Mouse (Mus musculus) c-Kit-positive CD71-negative TER-119-negative erythroid progenitor cells, embryonic 14.5 days (primary cell): ENCODE data around the gene Gm20388.
"Not testable (repeated sequence)": the region's sequence is repeated elsewhere in the genome, so short reads cannot be mapped to it uniquely, and the experiment has no call there.

ENCODE experiments used
- DNase-seq: peaks from one replicate; pipeline ENCODE4 v3.0.0-alpha.2; 2013; ENCODE audit warnings: low read depth

The Gm20388 gene

DNA sequence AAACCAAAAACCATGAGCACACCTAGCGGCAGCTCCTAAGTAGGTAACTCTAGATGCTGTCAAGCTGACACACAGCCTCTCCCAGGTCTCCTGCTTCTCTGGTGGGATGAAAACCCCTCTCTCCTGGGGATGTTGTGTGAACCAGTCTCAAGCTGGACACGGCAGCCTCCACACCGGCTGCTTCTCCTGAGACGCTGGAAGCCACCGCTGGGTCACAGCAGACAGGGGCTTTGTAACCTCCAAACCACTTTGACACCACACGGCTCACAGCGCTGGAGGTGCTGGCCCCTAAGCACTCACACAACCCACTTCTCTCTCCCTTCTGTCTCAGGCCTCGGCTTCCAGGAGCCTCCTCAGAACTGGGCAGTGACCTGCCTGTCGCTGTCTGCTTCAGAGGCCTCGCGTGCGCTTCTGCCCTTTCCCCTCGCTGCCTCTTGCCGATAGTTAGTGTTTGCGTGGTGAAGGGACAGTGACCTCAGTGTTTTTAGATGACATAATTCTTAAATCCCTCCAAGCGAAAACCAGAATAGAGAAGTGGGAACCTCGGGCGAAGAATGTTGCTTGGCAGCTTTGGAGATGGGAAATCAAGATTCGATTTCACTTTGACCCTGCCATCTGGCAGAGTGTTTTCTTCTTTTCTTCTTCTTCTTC is 809.1 kb downstream of the Gm20388 start:
- no peak for DNase-seq

GRCm38 (mm10) chr8:120723025-120723424 is 812.4 kb downstream of the Gm20388 start:
- no peak for DNase-seq

GRCm38 (mm10) chr8:120724096-120724495 is 813.5 kb downstream of the Gm20388 start:
- DNase-seq = not testable (repeated sequence)

GRCm38 (mm10) chr8:120724816-120725575 is 814.4 kb downstream of the Gm20388 start:
- DNase-seq = no peak

DNA sequence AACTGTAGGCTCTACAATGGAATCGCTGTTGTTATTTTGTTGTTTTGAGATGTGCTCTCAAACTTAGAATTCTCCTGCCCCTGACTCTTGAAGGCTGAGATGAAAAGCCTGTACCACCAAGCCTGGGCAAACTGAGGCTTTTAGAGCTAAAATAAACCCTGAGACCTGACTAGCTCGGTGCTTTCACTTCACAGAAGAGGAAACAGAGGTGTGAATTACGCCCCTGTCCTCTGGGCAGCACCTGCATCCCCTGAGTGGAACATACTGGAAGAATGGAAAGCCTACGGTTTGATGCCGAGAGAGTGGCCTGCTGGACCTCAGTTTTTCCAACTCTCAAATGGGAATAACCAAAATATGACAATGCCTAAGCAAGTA is 814.9 kb downstream of the Gm20388 start:
- no peak for DNase-seq

DNA sequence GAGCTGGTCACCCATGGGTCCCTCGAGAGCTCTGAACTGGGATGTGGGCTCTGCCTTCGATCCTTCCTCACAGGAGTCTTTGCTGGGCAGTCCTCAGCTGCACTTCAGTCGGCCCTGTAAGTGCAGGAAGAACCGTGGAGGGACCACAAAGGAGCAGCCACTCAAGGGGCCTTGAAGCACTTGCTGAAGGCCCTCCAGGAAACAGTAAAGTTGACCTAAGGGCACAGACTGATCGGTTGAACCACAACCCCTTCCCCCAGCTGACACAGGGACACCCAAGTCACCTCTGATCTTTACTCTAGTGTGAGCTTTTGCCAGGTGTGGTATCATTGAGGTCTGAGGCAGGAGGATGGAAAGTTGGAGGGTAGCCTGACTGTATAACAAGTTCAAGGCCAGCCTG is 815.4 kb downstream of the Gm20388 start:
- no peak for DNase-seq

- no peak for DNase-seq
Observed at GRCm38 (mm10) chr8:120728488-120729160, 818.0 kb downstream of the Gm20388 start.

DNA sequence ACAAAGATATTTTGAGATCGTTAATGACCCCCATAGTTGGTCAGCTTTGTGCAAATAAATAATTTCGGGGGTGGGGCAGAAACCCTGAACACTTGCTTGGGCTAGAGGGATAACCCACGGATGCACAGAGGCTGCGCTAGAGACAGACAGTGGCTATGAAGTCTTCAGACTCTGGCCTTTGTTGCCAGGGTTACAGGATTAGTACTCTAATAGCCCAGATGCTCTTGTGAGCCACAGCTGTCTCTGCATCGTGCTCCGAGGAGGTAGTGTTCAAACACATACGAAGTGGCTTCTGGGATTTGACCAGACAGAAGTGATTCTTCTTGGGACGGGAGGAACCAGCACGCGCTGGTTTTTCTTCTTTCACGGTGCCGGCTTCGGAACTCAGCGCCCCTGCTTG is 820.9 kb downstream of the Gm20388 start:
- no peak for DNase-seq

GRCm38 (mm10) chr8:120732068-120732467 is 821.4 kb downstream of the Gm20388 start:
- no peak for DNase-seq

- DNase-seq = peak; percentile 71
Observed at GRCm38 (mm10) chr8:120735770-120736481, 825.3 kb downstream of the Gm20388 start, which contains the start of gene Irf8. TSS of gene Irf8 (plus strand) at chr8:120736358.

- DNase-seq = no peak
Observed at GRCm38 (mm10) chr8:120736486-120736885, 825.8 kb downstream of the Gm20388 start.

GRCm38 (mm10) chr8:120737166-120737565 is 826.5 kb downstream of the Gm20388 start:
- no peak for DNase-seq

- DNase-seq = no peak
Observed at GRCm38 (mm10) chr8:120738771-120739170, 828.1 kb downstream of the Gm20388 start.

DNA sequence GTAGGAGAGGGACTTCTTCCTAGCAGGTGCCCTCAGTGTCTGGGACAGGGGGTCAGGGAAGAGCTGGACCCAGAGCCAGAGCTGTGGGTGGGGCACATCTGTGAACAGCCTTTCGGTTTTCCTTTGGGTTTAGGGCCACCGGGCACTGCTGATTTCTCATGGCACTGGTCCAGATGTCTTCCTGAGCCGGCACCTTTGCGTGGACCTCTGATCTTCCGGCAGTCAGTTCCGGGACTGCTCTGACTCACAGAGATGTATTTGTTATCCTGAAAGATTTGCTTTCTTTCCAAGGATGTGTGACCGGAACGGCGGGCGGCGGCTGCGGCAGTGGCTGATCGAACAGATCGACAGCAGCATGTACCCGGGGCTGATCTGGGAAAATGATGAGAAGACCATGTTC is 828.9 kb downstream of the Gm20388 start:
- DNase-seq = no peak

DNA sequence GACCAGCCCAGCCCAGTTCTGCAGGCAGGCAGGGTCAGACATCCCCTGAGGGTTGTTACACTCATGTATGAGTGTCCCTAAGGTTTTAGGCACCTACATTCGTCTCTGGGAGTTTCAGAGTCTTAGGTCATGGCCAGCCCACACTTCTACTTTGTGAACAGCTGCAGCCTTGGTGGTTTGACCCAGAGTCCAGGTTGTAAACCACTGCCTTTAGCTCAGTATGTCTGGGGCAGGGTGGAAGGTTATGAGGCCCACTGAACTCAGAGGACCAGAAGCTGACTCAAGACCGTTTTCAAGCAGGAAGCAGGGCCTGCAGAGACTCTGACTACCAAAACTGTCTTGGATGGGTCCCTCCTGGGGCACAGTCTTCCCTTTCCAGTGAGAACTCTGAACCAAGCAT is 829.9 kb downstream of the Gm20388 start:
- no peak for DNase-seq

- no peak for DNase-seq
Observed at GRCm38 (mm10) chr8:120741001-120741400, 830.4 kb downstream of the Gm20388 start.

GRCm38 (mm10) chr8:120741815-120742530 is 831.3 kb downstream of the Gm20388 start:
- DNase-seq = no peak

DNA sequence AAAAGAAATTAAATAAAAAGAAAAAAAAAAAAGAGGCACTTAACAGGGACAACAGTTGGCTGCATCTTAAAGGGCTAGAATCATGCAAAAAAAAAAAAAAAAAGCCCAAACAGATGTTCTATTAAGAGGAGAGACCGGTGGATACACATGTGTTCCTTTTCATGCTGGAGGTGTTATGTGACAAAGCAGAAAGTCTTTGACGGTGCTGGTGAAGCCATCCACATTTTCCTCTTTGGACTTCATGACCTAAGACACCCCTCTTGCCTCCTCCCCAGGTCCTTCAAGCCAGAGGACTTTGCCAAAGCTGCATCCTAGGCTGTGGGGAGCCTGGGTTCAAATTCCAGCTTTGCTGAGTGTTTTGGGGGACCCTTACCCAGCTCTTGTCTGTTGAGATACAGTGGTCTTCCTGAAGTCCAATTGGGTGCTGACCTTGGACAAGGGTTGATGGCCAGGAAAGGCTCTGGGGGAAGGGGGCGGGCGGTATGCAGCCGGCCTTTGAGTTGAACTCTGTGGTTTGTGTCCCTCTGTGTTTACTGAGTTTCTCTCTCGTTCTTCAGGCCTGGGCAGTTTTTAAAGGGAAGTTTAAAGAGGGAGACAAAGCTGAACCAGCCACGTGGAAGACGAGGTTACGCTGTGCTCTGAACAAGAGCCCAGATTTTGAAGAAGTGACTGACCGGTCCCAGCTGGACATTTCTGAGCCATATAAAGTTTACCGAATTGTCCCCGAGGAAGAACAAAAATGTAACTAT is 832.7 kb downstream of the Gm20388 start:
- no peak for DNase-seq

DNA sequence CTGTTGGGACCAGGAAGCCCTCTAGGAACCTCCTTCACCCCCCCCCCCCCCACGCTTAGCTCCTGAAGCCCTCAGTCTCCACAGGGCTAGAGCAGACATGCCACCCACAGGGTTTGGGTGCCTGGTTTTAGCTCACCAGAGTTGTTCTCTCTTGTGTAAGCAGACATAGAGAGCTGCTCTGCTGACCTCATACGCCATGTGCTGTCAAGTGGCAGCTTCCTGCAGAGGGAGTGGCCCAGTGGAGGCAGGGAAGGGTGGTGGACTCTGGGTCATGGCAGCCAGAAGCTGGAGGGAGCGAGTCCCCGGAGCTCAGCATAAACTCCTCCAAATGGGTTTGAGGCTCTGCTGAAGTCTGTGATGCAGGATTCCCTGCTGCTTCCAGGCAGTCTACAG is 833.3 kb downstream of the Gm20388 start:
- no peak for DNase-seq

DNA sequence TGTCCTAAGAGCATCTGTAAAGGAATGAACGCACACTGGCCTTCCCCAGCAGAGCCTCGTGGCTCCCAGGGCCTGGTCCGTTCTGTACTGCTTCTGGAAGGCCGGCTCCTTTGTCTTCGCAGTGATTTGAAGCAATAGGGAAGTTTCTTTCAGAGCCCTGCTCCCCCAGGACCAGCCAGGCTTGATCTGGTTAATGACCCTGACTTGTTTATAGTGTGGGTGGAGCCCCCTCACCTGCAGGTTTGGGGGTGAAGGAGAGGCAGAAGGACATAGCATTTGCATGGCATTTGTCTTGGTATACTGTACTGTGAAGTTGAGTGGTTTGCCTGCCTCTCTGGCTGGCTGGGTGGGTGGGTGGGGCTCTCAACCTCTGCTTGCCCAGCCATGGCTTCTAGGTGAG is 833.8 kb downstream of the Gm20388 start:
- DNase-seq = no peak

- no peak for DNase-seq
Observed at GRCm38 (mm10) chr8:120745226-120745625, 834.6 kb downstream of the Gm20388 start.
